Mouse (Mus musculus) megakaryocyte, embryonic 14.5 days (primary cell): ENCODE measurements around the gene Setd1a.

Experiments
- FLI1 ChIP-seq: IDR thresholded peaks from 2 replicates; pipeline ENCODE4 v1.6.1; 2012; ENCODE audit warnings: low read length, inconsistent platforms, mixed read lengths
- GATA1 ChIP-seq: IDR thresholded peaks from 3 replicates; pipeline ENCODE4 v1.6.1; 2012; ENCODE audit warnings: mixed read lengths, low read length, inconsistent platforms, borderline replicate concordance

GRCm38 (mm10) chr7:127745251-127745651 is 31.2 kb upstream of the Setd1a start:
- no peak for TF ChIP-seq GATA1
- no peak for TF ChIP-seq FLI1
